Comparison of ENCODE assay signal across 27 mouse cellular contexts in genomic region chr5:151642102-151642501, GRCm38 (mm10). TPM values are rescaled to one million over a fixed set of nuclear protein-coding genes. Genes with fewer than 3 reads are reported as not detected.
A peak's percentile ranks its signal among the peaks of the same experiment; 100 is the strongest.
DNase-seq lines count a peak whose midpoint lies in the region; ATAC-seq and TF ChIP-seq lines count a peak whose summit lies in the region.
"Had no signal": no experiment of that assay in that cellular context is flagged by ENCODE, and none has a peak within 500 bp of the region (broad histone marks: within the 10 kb centered on the region; RNA-seq: fewer than 3 reads in every experiment).

No protein-coding gene starts in this region.

- peak; percentile 52; the same call in 1 of the 2 replicates for ATAC-seq in embryonic facial prominence, embryonic 12.5 days (ENCODE audit: insufficient number of reproducible peaks, insufficient read depth, low FRiP score, low TSS enrichment)
- ATAC-seq in hindbrain, embryonic 11.5 days (ENCODE audit: low FRiP score) = peak; percentile 60; the same call in 1 of the 2 replicates
- 0 out of 2 replicates have a peak, but pooled peaks have one; percentile 32 for ATAC-seq in liver, embryonic 12.5 days
- no peak for ATAC-seq in liver, postnatal 0 days
- ATAC-seq: CD4-positive, CD25-positive, alpha-beta regulatory T cell, adult 4 months; inflammation-experienced regulatory T-cells, adult 6 months; intestine, postnatal 0 days had no signal

- H3K9ac ChIP-seq in embryonic facial prominence, embryonic 12.5 days = no peak overlapping the region
- H3K9ac ChIP-seq in hindbrain, embryonic 11.5 days (ENCODE audit: low read depth, low read length) = no peak overlapping the region
- no peak overlapping the region for H3K9ac ChIP-seq in liver, embryonic 12.5 days
- H3K9ac ChIP-seq in liver, postnatal 0 days (replicated peaks) = no peak overlapping the region
- no peak overlapping the region for H3K9ac ChIP-seq in MEL (ENCODE audit: control insufficient read depth, low read depth, low read length, poor library complexity, severe bottlenecking)
- H3K9ac ChIP-seq: heart, embryonic 13.5 days had no signal

- no peaks in the 10 kb centered on the region for H3K27me3 ChIP-seq in embryonic facial prominence, embryonic 12.5 days
- H3K27me3 ChIP-seq in embryonic facial prominence, embryonic 10.5 days (replicated peaks; ENCODE audit: low read depth, poor library complexity, severe bottlenecking) = no peaks in the 10 kb centered on the region
- H3K27me3 ChIP-seq in hindbrain, embryonic 11.5 days (ENCODE audit: control insufficient read depth, insufficient read depth, low read length) = no peaks in the 10 kb centered on the region
- no peaks in the 10 kb centered on the region for H3K27me3 ChIP-seq in hindbrain, embryonic 10.5 days (ENCODE audit: insufficient read depth, poor library complexity, severe bottlenecking)
- no peaks in the 10 kb centered on the region for H3K27me3 ChIP-seq in liver, embryonic 12.5 days (replicated peaks)
- no peaks in the 10 kb centered on the region for H3K27me3 ChIP-seq in liver, postnatal 0 days (ENCODE audit: insufficient read depth, low read length)
- no peaks in the 10 kb centered on the region for H3K27me3 ChIP-seq in MEL (ENCODE audit: control insufficient read depth in 1 of 2, insufficient read depth in 2 of 2, low read length in 2 of 2)
- H3K27me3 ChIP-seq: heart, embryonic 13.5 days had no signal

- TF ChIP-seq CTCF in liver, postnatal 0 days (IDR thresholded peaks at IDR 0.05; ENCODE audit: low read depth) = no peak
- TF ChIP-seq CTCF in MEL (IDR thresholded peaks at IDR 0.05 in 2 of 3, conservative IDR thresholded peaks at IDR 0.05 in 1 of 3; ENCODE audit: control insufficient read depth in 1 of 3, insufficient read depth in 1 of 3, low read depth in 2 of 3, low read length in 3 of 3, poor library complexity in 1 of 3, severe bottlenecking in 1 of 3) = no peak

- no peaks in the 10 kb centered on the region; the same call in 1 of the 2 replicates for H3K9me3 ChIP-seq in embryonic facial prominence, embryonic 12.5 days
- H3K9me3 ChIP-seq in embryonic facial prominence, embryonic 10.5 days = no peaks in the 10 kb centered on the region; the same call in 1 of the 2 replicates
- H3K9me3 ChIP-seq in hindbrain, embryonic 11.5 days (ENCODE audit: control insufficient read depth, low read length) = no peaks in the 10 kb centered on the region
- H3K9me3 ChIP-seq in hindbrain, embryonic 10.5 days = 0 out of 2 replicates have a peak, but pooled peaks cover 10% of the 10 kb centered on the region
- H3K9me3 ChIP-seq in liver, embryonic 12.5 days (replicated peaks) = no peaks in the 10 kb centered on the region
- no peaks in the 10 kb centered on the region for H3K9me3 ChIP-seq in liver, postnatal 0 days (ENCODE audit: low read length)
- no peaks in the 10 kb centered on the region for H3K9me3 ChIP-seq in MEL (replicated peaks; ENCODE audit: insufficient read depth, low read length)
- H3K9me3 ChIP-seq: G1E had no signal

- no peak for TF ChIP-seq POLR2A in MEL (IDR thresholded peaks at IDR 0.05; ENCODE audit: control insufficient read depth in 1 of 2, insufficient read depth in 1 of 2, low read depth in 1 of 2, low read length in 2 of 2, poor library complexity in 1 of 2)

- no peak for DNase-seq in embryonic facial prominence, embryonic 10.5 days (ENCODE audit: low spot score)
- no peak for DNase-seq in hindbrain, embryonic 11.5 days (ENCODE audit: low spot score)
- no peak for DNase-seq in hindbrain, embryonic 10.5 days (ENCODE audit: low spot score)
- DNase-seq in liver, postnatal 0 days = no peak
- DNase-seq in MEL (ENCODE audit: low read depth, low spot score) = no peak
- DNase-seq in urinary bladder, postnatal 4 days (ENCODE audit: low spot score in 2 of 2) = no peak
- DNase-seq: adrenal gland, postnatal 10 days; cerebellum, adult 11-12 months; cerebellum, adult 9-10 months; cerebellum, postnatal 25 days; gastrocnemius, adult 2 months; gastrocnemius, postnatal 36 days; heart, adult 11 months; heart, postnatal 10 days had no signal

- no peak overlapping the region for H3K4me3 ChIP-seq in embryonic facial prominence, embryonic 12.5 days
- no peak overlapping the region for H3K4me3 ChIP-seq in embryonic facial prominence, embryonic 10.5 days
- H3K4me3 ChIP-seq in hindbrain, embryonic 11.5 days (ENCODE audit: low read depth, low read length) = no peak overlapping the region
- H3K4me3 ChIP-seq in hindbrain, embryonic 10.5 days = no peak overlapping the region
- H3K4me3 ChIP-seq in liver, embryonic 12.5 days = no peak overlapping the region
- no peak overlapping the region for H3K4me3 ChIP-seq in liver, postnatal 0 days (ENCODE audit: low read depth, low read length)
- H3K4me3 ChIP-seq in MEL (ENCODE audit: control insufficient read depth in 1 of 2, insufficient read depth in 1 of 2, low read depth in 2 of 2, low read length in 2 of 2) = no peak overlapping the region
- H3K4me3 ChIP-seq: erythroblast, embryonic 14.5 days; forebrain, embryonic 10.5 days; gastrocnemius, adult 2 months; heart, embryonic 13.5 days had no signal

- no peak for TF ChIP-seq RAD21 in MEL (IDR thresholded peaks at IDR 0.05; ENCODE audit: low read depth, low read length)

- H3K27ac ChIP-seq in embryonic facial prominence, embryonic 12.5 days = no peak overlapping the region
- H3K27ac ChIP-seq in embryonic facial prominence, embryonic 10.5 days (replicated peaks) = no peak overlapping the region
- H3K27ac ChIP-seq in hindbrain, embryonic 11.5 days (ENCODE audit: low read depth, low read length) = no peak overlapping the region
- no peak overlapping the region for H3K27ac ChIP-seq in hindbrain, embryonic 10.5 days
- no peak overlapping the region for H3K27ac ChIP-seq in liver, embryonic 12.5 days
- no peak overlapping the region; the same call in 1 of the 2 replicates for H3K27ac ChIP-seq in liver, postnatal 0 days (ENCODE audit: low read depth)
- no peak overlapping the region for H3K27ac ChIP-seq in MEL (ENCODE audit: control insufficient read depth, low read depth, low read length)
- H3K27ac ChIP-seq: forebrain, embryonic 10.5 days; gastrocnemius, adult 2 months; heart, embryonic 13.5 days had no signal

- WGBS in embryonic facial prominence, embryonic 12.5 days = 79% methylated on average over 1 of the region's 1 CpGs
- 95% methylated on average over 1 of the region's 1 CpGs for WGBS in embryonic facial prominence, embryonic 10.5 days
- WGBS in hindbrain, embryonic 11.5 days = 100% methylated on average over 1 of the region's 1 CpGs
- WGBS in hindbrain, embryonic 10.5 days = 96% methylated on average over 1 of the region's 1 CpGs
- 88% methylated on average over 1 of the region's 1 CpGs for WGBS in liver, embryonic 12.5 days (ENCODE audit: insufficient replicate concordance)
- 92% methylated on average over 1 of the region's 1 CpGs for WGBS in liver, postnatal 0 days (ENCODE audit: insufficient replicate concordance)

- H3K79me2 ChIP-seq in MEL (ENCODE audit: control insufficient read depth, insufficient read depth, low read length, poor library complexity) = no peaks in the 10 kb centered on the region

- no peak for TF ChIP-seq EP300 in liver, postnatal 0 days (IDR thresholded peaks at IDR 0.05; ENCODE audit: low read depth)
- no peak for TF ChIP-seq EP300 in MEL (IDR thresholded peaks at IDR 0.05; ENCODE audit: low read depth in 1 of 2, low read length in 2 of 2)

- H3K4me2 ChIP-seq in embryonic facial prominence, embryonic 12.5 days (replicated peaks) = no peak overlapping the region
- no peak overlapping the region for H3K4me2 ChIP-seq in hindbrain, embryonic 11.5 days (replicated peaks; ENCODE audit: low read depth, low read length)
- no peak overlapping the region for H3K4me2 ChIP-seq in liver, embryonic 12.5 days
- H3K4me2 ChIP-seq in liver, postnatal 0 days (ENCODE audit: low read depth, low read length) = no peak overlapping the region
- H3K4me2 ChIP-seq: heart, embryonic 13.5 days had no signal

- H3K36me3 ChIP-seq in embryonic facial prominence, embryonic 12.5 days = peaks cover 69% of the 10 kb centered on the region
- peaks cover 78% of the 10 kb centered on the region for H3K36me3 ChIP-seq in embryonic facial prominence, embryonic 10.5 days (replicated peaks)
- H3K36me3 ChIP-seq in hindbrain, embryonic 11.5 days (ENCODE audit: control insufficient read depth, insufficient read depth, low read length) = peaks cover 28% of the 10 kb centered on the region; the same call in 1 of the 2 replicates
- H3K36me3 ChIP-seq in hindbrain, embryonic 10.5 days = peaks cover 74% of the 10 kb centered on the region
- peaks cover 69% of the 10 kb centered on the region for H3K36me3 ChIP-seq in liver, embryonic 12.5 days
- peaks cover 51% of the 10 kb centered on the region for H3K36me3 ChIP-seq in liver, postnatal 0 days (replicated peaks; ENCODE audit: insufficient read depth, low read length)
- H3K36me3 ChIP-seq in MEL (ENCODE audit: control insufficient read depth in 1 of 2, insufficient read depth in 2 of 2, low read length in 2 of 2) = peaks cover 0 to 13% of the 10 kb centered on the region in 2 experiments; a peak in 3 of 4 replicates

- H3K4me1 ChIP-seq in embryonic facial prominence, embryonic 12.5 days = no peaks in the 10 kb centered on the region
- no peaks in the 10 kb centered on the region for H3K4me1 ChIP-seq in embryonic facial prominence, embryonic 10.5 days
- H3K4me1 ChIP-seq in hindbrain, embryonic 11.5 days (replicated peaks; ENCODE audit: control insufficient read depth, insufficient read depth, low read length) = no peaks in the 10 kb centered on the region
- no peaks in the 10 kb centered on the region for H3K4me1 ChIP-seq in hindbrain, embryonic 10.5 days (replicated peaks)
- no peaks in the 10 kb centered on the region for H3K4me1 ChIP-seq in liver, embryonic 12.5 days
- no peaks in the 10 kb centered on the region for H3K4me1 ChIP-seq in liver, postnatal 0 days (ENCODE audit: insufficient read depth)
- no peaks in the 10 kb centered on the region for H3K4me1 ChIP-seq in MEL (ENCODE audit: control insufficient read depth in 1 of 2, insufficient read depth in 2 of 2, low read length in 2 of 2)
- H3K4me1 ChIP-seq: forebrain, embryonic 10.5 days; heart, embryonic 13.5 days had no signal

RNA-seq across cellular contexts. Expression of gene Rfc3, which starts 8.9 kb away (rescaled TPM):
- 112 and 119 TPM in 2 replicates for polyA plus RNA-seq in embryonic facial prominence, embryonic 12.5 days (2016; fragmentation: Nextera tagmentation; extraction: Ambion mirVana)
- 153 and 157 TPM in 2 replicates for polyA plus RNA-seq in embryonic facial prominence, embryonic 10.5 days (2016; fragmentation: Nextera tagmentation; extraction: Ambion mirVana)
- polyA plus RNA-seq in hindbrain, embryonic 11.5 days (2014; fragmentation: Nextera tagmentation; extraction: Ambion mirVana) = 118 and 122 TPM in 2 replicates
- polyA plus RNA-seq in hindbrain, embryonic 10.5 days (2016; fragmentation: Nextera tagmentation; extraction: Ambion mirVana) = 132 and 144 TPM in 2 replicates
- 66.0 and 70.7 TPM in 2 replicates for polyA plus RNA-seq in liver, embryonic 12.5 days (2016; fragmentation: Nextera tagmentation; extraction: Ambion mirVana)
- polyA plus RNA-seq in liver, postnatal 0 days (2015; fragmentation: Nextera tagmentation; extraction: Ambion mirVana) = 26.7 and 28.5 TPM in 2 replicates
- 112 and 118 TPM in 2 replicates for total RNA-seq in MEL (2012; rRNA removed)
- 100 to 1,000 TPM; 105 to 211 TPM for polyA plus RNA-seq in MEL (2012; ENCODE audit: insufficient read depth in 1 of 2, insufficient read length in 2 of 2, low read depth in 1 of 2, low replicate concordance in 2 of 2, missing spikeins in 1 of 2)

RNA-seq across cellular contexts. Expression of gene Vmn2r18, which starts 36.3 kb away (rescaled TPM):
- polyA plus RNA-seq in embryonic facial prominence, embryonic 12.5 days (2016; fragmentation: Nextera tagmentation; extraction: Ambion mirVana) = 0.06 TPM in 1 of 2 replicates, not detected in the other
- polyA plus RNA-seq in embryonic facial prominence, embryonic 10.5 days (2016; fragmentation: Nextera tagmentation; extraction: Ambion mirVana) = 0.14 TPM in 1 of 2 replicates, not detected in the other
- polyA plus RNA-seq in hindbrain, embryonic 11.5 days (2014; fragmentation: Nextera tagmentation; extraction: Ambion mirVana) = 0.10 and 0.11 TPM in 2 replicates
- polyA plus RNA-seq in hindbrain, embryonic 10.5 days (2016; fragmentation: Nextera tagmentation; extraction: Ambion mirVana) = 0.14 and 0.19 TPM in 2 replicates
- polyA plus RNA-seq in liver, embryonic 12.5 days (2016; fragmentation: Nextera tagmentation; extraction: Ambion mirVana) = not detected in 2 replicates
- 0.04 TPM in 1 of 2 replicates, not detected in the other for polyA plus RNA-seq in liver, postnatal 0 days (2015; fragmentation: Nextera tagmentation; extraction: Ambion mirVana)
- 0.04 TPM in 1 of 2 replicates, not detected in the other for total RNA-seq in MEL (2012; rRNA removed)
- polyA plus RNA-seq in MEL (2012; ENCODE audit: insufficient read depth in 1 of 2, insufficient read length in 2 of 2, low read depth in 1 of 2, low replicate concordance in 2 of 2, missing spikeins in 1 of 2) = under 1 TPM in 1 of 2 experiments, not detected in 1; 0.04 TPM
- total RNA-seq: adrenal gland, postnatal 10 days; adrenal gland, postnatal 4 days; gastrocnemius, adult 2 months; gastrocnemius, postnatal 36 days; heart, postnatal 10 days; hematopoietic stem cell, adult 5-6 weeks had no signal
- polyA plus RNA-seq: CD4-positive, CD25-positive, alpha-beta regulatory T cell, adult 4 months; cortical plate, adult 2 months; embryonic facial prominence, embryonic 14.5 days; erythroblast, embryonic 14.5 days; G1E; heart, embryonic 13.5 days; inflammation-experienced regulatory T-cells, adult 6 months; intestine, postnatal 0 days had no signal
